Mouse (Mus musculus): Measurements from ENCODE around the gene Dynll1. TPM values are rescaled to one million over a fixed set of nuclear protein-coding genes. Genes with fewer than 3 reads are reported as not detected.
A peak's percentile ranks its signal among the peaks of the same experiment; 100 is the strongest.
"Not testable (repeated sequence)": the region's sequence is repeated elsewhere in the genome, so short reads cannot be mapped to it uniquely, and the experiment has no call there.

Dynll1 gene
- total RNA-seq, 2 experiments from 2014 or later: 631 to 705 TPM

GRCm38 (mm10) chr5:115313668-115313943 is 12.8 kb upstream of the Dynll1 start:
- no peak for DNase-seq (ENCODE audit: low spot score in 2 of 2)

GRCm38 (mm10) chr5:115312816-115313667 is 12.2 kb upstream of the Dynll1 start:
- no peak for DNase-seq (ENCODE audit: low spot score in 2 of 2)

GRCm38 (mm10) chr5:115312354-115312753 is 11.6 kb upstream of the Dynll1 start:
- DNase-seq (ENCODE audit: low spot score in 2 of 2): no peak

GRCm38 (mm10) chr5:115302190-115302589 is 1.4 kb upstream of the Dynll1 start:
- not testable (repeated sequence) for DNase-seq (ENCODE audit: low spot score in 2 of 2)

GRCm38 (mm10) chr5:115301615-115302014 is 816 bp upstream of the Dynll1 start:
- no peak for DNase-seq (ENCODE audit: low spot score in 2 of 2)

GRCm38 (mm10) chr5:115300035-115300744 is 609 bp downstream of the Dynll1 start:
- DNase-seq (ENCODE audit: low spot score in 2 of 2): peak; percentile 54 to 61

GRCm38 (mm10) chr5:115296347-115296746 is 4.5 kb downstream of the Dynll1 start:
- DNase-seq (ENCODE audit: low spot score in 2 of 2): no peak

GRCm38 (mm10) chr5:115294173-115294572 is 6.6 kb downstream of the Dynll1 start:
- DNase-seq (ENCODE audit: low spot score in 2 of 2): no peak

GRCm38 (mm10) chr5:115284735-115285134 is 16.1 kb downstream of the Dynll1 start:
- no peak for DNase-seq (ENCODE audit: low spot score in 2 of 2)

- DNase-seq (ENCODE audit: low spot score in 2 of 2): no peak
Observed at GRCm38 (mm10) chr5:115280050-115280687, 20.6 kb downstream of the Dynll1 start.

- DNase-seq (ENCODE audit: low spot score in 2 of 2): peak; percentile 89 to 93
Observed at GRCm38 (mm10) chr5:115279226-115280049, 21.4 kb downstream of the Dynll1 start, which contains the start of gene Coq5. Gene Coq5, plus strand, starts transcription at chr5:115279666.

- no peak for DNase-seq (ENCODE audit: low spot score in 2 of 2)
Observed at GRCm38 (mm10) chr5:115278785-115279184, 22.0 kb downstream of the Dynll1 start.

- DNase-seq (ENCODE audit: low spot score in 2 of 2): no peak
Observed at GRCm38 (mm10) chr5:115278053-115278452, 22.7 kb downstream of the Dynll1 start.

- no peak for DNase-seq (ENCODE audit: low spot score in 2 of 2)
Observed at GRCm38 (mm10) chr5:115275998-115276397, 24.8 kb downstream of the Dynll1 start.

GRCm38 (mm10) chr5:115274771-115275170 is 26.0 kb downstream of the Dynll1 start:
- no peak for DNase-seq (ENCODE audit: low spot score in 2 of 2)

GRCm38 (mm10) chr5:115274353-115274752 is 26.4 kb downstream of the Dynll1 start:
- DNase-seq (ENCODE audit: low spot score in 2 of 2): no peak

GRCm38 (mm10) chr5:115273549-115274135 is 27.2 kb downstream of the Dynll1 start:
- no peak for DNase-seq (ENCODE audit: low spot score in 2 of 2)

GRCm38 (mm10) chr5:115272812-115273548 is 27.8 kb downstream of the Dynll1 start, which contains the start of gene Rnf10:
Gene Rnf10, minus strand, starts transcription at chr5:115272898.
- DNase-seq (ENCODE audit: low spot score in 2 of 2): peak; percentile 97

GRCm38 (mm10) chr5:115271931-115272811 is 28.6 kb downstream of the Dynll1 start:
- DNase-seq (ENCODE audit: low spot score in 2 of 2): peak; percentile 38 to 50

All from left cerebral cortex, adult 18-20 months (tissue).